Mouse (Mus musculus) embryo, embryonic 11.5 days (tissue): Measurements from ENCODE around the gene Tbc1d15.
"Not testable (repeated sequence)": the region's sequence is repeated elsewhere in the genome, so short reads cannot be mapped to it uniquely, and the experiment has no call there.

ENCODE experiments used
- DNase-seq: peaks from one replicate; pipeline ENCODE4 v3.0.0-alpha.2; 2012; ENCODE audit warnings: low read depth, low spot score

The Tbc1d15 gene

DNA sequence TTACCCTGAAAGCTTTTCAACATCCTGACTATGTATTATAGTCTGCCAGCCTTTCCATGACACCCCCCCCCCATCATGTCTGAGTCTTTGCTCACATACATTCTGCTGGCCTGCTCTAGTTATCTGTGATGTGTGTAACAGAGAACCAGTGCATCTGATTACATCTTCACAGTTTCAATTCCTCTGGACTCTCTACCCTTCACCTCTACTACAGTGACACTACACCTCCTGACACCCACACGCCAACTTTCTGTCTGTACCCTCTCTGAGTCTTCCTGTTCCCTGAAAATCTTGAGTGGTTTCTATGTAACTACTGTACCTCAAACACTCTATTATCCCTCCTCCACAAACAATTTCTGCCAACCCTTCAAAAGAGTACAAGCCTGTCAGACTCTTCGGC lies 5.8 kb downstream of the Tbc1d15 start:
- DNase-seq, result no peak

DNA sequence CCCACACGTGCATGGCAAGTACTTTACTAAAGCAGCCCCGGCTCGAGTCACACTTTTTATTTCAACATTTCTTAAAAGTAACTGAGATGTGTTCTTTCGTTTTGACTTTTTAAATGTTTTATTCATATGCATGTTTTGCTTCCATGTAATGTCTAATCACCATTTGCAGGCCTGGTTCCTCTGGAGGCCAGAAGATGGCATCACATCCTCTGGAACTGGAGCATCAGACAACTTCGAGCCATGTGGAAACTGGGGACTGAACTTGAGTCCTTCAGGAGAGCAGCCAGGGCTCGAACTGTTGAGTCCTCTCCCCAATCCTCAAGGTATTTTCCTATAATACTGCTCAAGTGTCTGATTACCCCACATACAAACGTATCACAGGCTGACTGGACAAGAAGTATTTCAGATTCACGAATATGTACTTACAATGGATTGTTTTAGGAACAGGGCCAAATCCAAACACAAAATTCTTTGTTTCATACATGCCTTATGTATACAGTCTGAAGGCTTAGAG lies 10.1 kb downstream of the Tbc1d15 start:
- DNase-seq, result no peak

DNA sequence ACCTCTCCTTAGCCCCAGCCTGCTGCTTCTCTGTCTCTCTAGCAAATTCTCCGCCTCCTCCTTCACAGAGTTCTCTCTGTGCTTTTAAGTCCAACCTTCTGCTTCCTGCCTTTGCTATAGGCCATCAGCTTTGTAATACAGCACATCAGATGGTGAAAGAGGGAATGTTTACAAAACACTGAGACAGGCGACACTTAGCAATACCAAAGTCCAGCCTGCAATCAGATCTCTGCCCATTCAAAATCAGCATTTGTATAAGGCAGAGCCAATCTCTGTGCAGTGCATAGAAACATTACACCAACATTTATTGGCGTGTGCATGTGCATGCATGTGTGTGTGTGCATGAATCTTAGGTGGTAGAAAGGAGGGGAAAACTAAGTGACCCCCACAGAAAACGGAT lies 13.3 kb downstream of the Tbc1d15 start:
- DNase-seq, result no peak

DNA sequence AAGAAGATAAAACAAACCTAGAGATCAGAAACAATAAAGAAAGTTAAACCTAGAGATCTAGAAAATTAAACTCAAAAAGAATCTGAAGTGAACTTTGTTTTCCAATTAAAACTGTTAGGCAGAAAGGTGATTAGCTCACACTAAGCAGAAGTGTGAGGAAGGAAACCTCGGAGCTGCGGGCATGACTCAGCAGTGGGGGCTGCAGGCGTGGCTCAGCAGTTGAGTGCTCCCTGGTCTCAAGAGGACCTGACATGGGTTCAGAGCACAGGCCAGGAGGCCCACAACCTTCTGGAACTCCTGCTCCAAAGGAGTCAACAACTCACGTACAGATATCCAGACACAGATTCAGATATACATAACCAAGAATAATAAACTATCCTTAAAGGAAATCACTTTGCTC lies 14.5 kb downstream of the Tbc1d15 start:
- no peak for DNase-seq

DNA sequence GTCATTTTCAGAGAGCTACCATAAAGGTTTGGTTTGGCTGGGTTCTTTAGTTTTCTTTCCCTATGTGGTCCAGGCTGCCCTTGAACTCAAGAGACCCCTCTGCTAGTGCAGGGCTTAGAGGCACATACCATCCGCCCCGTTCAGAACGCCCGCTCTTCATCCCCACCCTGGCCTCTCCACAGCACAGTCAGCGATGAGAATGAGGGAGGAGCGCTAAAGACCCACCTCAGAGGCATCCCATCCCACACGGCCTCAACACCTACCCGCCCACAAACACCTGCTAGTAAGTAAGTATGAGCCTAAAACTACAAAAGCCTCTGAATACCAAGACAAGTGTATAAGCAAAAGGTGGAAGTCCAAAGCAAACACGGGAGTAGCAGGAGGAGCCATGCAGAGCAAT lies 15.8 kb downstream of the Tbc1d15 start:
- DNase-seq, result no peak

DNA sequence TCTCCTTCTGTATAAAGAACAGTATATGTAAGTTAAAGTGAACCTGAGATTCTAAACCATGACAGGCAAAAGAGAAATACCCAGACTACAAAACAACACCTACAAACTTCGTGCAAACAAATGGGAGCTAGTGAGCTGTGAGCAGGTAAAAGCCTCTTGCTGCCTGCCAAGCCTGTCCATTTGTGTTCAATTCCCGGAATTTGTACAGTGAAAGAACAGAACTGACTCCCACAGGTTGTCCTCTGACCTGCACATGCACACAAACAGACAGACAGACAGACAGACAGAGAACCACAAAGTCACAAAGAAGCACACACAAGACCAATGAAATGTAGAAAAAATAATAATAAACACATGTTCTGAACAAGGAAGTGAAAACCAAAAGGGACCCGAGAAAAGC lies 17.5 kb downstream of the Tbc1d15 start:
- no peak for DNase-seq

DNA sequence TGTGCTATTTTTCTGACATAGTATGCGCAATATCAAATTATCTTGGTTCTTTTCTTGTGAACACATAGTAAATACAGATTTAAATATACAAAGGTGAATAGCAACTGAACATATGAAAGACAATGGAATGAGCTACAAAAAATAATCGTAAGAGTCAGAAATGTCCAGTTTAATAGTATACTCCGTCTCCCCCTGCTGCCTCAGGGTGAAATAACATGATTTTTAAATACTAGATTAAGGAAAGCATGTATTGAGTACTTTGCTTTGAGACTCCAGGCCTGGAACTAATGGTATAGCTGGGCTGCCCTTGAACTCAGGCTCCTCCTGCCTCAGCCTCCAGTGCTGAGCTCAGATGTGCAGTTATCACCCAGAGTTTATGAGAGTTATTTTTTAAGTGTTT lies 18.8 kb downstream of the Tbc1d15 start:
- no peak for DNase-seq

DNA sequence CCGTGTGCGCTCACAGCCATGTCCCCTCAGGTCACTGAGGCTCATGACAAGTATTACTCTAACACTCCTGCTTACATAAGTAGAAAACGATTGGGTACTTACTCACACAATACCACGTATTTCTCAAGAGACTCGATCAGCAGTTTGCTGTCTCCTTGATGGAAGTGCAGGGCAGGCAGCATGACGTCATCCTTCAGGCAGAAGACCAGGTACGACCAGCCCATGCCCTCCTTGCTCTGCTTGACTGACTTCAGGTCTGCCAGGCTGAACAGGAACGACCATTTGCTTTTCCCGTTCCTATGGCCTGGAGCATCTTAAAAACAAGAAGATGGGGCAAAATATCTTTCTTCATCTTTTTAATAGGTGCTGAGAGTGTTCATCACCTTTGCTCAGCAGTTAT lies 22.2 kb downstream of the Tbc1d15 start:
- no peak for DNase-seq

DNA sequence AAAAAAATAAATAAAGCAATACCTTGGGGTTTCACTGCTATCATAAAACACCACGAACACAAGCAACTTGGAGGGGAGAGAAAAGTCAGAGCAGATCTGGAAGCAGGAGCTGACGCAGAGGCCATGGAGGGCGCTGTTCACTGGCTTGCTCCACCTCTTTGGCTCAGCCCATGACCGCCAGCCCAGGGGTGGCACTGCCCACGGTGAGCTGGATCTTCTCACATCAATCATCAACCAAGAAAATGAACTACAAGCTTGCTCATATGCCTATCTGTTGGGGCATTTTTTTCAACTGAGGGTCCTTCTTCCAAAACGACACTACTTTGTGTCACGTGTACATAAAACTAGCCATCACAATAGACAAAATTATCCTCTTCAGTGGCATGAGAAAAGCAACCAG lies 24.7 kb downstream of the Tbc1d15 start:
- no peak for DNase-seq

DNA sequence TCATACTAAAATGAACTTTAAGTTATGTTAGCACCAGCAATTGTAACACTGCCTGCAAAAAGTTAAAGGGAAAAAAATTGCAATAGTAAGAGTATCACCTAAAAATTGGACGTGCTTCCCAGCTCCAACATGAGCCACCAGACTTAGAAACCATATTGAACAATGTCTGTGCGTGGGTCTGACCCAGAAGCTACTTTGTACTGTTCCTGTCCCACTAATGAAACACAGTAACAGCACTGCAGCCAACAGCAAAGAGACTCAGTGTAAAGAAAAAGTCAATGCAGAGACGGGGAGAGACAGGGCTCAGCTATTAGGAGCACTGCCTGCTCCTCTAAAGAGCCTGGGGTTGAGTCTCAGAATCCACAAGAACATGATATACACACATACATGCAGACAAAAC lies 27.4 kb downstream of the Tbc1d15 start:
- no peak for DNase-seq

DNA sequence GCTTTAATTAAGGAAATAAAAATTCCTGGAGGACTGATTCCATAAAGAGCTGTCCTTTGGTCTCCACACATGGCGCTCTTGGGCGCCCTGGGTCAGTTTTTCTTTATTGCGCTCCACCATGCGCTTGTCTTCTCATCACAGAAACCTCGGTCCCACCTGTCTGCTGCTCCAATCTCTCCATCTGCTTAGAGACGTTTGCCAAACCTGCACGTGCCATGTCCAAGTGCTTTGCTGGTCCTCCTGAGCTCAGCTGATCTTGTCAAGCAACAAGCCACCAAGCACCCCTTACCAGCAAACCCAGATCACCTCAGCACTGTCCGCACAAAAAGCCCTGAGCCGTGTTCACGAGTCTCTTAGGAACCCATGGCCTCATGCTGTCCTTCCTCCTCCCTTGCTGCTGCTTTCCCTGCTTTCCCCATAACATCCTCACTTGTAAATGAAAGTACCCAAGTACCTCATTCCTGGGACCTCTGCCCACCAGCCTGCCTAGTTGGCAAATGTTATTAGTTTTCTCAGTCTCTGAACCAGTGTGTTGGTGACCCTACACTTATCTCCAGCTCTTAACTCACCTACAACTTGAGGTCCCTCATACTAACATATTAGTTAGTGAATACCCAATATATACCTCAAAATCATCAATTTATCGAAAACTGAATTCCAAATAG lies 38.2 kb downstream of the Tbc1d15 start:
- no peak for DNase-seq

DNA sequence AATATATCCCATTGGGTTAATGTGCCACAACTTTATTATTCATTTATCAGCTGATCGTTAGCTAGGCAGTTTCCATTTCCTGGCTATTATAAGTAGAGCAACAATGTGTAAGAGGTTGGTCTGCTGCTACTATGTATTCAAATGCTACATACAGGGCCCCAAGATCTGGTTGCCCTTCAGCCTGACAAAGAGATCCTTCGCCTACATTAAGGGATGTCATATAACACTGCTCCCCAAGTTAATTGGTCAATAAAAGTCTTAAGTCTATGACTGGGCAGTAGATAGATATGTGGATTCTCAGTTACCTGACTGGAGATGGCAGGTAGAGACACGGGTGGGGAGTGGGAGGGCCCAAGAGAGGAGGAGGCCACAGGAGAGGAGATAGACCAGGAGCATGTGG lies 45.4 kb downstream of the Tbc1d15 start:
- no peak for DNase-seq

DNA sequence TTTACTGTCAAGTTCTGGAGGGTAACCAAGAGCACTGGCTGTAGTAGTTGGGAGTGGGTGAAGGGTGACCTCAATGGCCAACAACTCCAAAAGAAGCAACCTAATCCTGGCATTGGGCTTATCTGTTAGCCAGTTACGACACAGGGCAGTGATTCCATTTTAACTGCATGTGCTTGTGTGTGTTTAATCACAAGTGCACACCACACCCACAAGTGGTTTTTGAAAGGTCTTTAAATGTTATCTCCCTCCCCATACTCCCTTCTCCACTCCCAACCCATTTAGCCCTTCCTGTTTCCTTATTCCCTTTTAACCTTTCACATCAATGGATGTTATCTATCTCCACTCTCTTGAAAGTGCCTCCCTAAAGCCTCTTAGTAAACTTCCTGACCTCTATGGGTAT lies 46.0 kb downstream of the Tbc1d15 start:
- no peak for DNase-seq

DNA sequence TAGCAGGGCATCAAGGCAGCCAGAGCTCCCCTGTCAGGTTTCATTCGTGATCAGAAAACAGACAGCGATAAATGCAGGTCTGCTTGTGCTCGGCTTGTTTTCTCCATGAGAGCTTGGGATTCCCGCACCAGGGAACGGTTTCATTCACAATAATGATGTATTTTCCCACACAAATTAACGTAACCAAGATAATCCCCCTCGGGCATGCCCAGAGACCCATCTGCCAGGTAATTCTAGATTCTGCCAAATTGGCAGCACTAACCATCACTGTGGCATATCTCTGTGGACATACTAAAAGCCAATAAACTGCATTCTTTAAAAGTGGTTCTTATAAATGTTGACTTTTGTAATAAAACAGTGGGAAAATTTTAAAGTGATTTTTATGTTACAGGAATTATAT lies 60.1 kb downstream of the Tbc1d15 start:
- no peak for DNase-seq

DNA sequence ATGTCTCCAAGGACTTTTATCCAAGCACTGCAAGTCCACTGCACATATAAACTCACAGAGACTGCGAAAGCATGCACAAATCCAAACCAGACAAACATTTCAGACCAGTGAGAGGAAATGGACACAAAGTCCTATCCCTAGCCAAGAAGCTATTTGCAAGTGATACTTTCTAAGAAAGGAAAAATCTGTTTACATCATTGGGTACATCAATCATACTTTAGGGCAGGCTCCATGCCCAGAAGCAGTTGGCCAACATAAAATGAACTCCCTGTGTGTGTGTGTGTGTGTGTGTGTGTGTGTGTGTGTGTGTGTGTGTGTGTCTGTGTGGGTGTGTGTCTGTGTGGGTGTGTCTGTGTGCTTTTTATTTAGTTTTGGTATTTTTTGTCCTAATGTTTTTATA lies 63.9 kb downstream of the Tbc1d15 start:
- no peak for DNase-seq

DNA sequence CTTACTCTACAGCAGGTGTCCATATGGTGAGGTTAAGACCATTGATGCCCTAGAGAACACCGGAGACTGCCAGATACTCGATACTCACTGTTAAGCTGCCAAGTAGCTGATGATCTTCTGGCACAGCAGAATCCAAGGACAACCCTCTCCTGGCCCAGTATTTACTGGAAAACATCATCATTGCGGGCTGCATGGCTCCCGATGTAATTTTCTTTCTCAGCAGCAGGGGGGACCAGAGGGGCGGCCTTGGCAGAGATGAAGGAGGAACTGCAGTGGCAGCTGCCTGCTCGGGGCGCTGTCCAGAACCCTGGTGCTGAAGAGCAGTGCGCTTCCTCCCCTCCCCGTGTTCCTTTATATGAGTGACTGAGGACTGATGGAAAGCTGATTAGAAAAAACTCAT lies 66.6 kb downstream of the Tbc1d15 start, which contains the start of gene Tph2:
Gene Tph2 (minus strand): TSS at position 326 of the 400 bp plus-strand sequence.
- peak; percentile 55 for DNase-seq

DNA sequence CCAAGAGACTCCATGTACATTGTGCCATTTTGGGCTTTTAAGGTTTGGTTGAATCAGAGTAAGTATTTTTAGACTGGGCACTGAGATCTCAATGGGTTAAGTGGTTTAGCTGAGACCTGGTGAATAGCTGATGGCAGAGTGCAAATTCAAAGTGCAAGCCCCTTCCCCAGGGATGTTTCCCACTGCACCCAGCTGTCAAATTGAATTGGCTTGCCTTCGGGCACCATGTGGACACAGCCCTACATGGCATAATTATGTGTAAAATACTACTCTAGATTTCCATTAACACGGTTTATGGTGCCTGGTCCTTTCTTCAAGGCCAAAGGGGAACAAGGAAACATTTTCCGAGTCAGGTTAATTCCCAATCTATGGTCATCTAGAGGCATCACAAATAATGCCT lies 70.2 kb downstream of the Tbc1d15 start:
- no peak for DNase-seq

DNA sequence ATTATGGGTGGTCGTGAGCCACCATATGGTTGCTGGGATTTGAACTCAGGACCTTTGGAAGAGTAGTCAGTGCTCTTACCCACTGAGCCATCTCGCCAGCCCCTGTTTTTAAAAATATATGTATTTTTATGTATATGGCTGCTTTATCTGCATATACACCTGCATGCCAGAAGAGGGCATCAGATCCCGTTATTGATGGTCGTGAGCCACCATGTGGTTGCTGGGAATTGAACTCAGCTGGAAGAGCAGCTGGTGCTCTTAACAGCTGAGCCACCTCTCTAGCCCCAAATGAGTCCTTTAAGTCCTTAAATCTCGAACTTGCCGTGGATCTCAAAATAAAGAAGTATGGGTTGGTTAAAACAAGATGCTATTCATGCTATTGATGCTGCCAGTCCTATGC lies 73.2 kb downstream of the Tbc1d15 start:
- DNase-seq, result not testable (repeated sequence)

DNA sequence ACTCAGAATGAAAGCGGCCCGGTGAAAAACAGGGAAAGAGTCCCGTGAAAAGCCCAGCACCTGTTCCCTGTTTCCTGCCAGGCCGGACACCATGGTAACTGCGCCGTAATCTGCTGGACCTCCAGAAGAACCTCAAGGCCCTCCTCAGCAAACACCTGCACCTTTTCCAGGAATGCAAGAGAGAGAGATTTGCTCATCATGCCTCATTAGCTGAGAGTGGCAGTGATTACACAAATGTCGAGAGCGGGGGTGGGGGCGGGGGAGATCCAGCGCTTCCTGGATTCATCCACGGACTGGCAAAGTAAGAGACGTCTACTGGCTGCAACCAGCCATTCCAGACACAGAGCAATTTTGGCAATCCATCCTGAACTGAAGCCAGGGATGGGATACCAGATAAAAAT lies 75.7 kb downstream of the Tbc1d15 start:
- no peak for DNase-seq

DNA sequence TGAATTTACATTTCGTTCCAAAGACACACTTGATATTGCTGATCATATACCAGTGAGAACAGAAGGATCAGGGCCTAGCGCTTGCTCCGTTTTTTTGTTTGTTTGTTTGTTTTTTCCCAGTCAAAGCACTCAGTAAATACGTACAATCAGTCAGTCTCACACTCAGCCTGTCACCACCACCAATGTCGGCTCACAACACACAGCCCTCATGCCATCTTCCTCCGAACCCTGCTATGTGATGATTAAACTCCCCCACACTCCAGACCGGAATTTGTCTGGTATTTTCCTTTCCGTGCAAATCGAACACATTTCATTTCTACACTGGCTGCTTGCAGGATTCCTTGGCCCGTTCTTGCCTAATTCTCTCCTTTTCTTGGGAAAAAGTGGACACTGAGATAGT lies 77.9 kb downstream of the Tbc1d15 start:
- no peak for DNase-seq

DNA sequence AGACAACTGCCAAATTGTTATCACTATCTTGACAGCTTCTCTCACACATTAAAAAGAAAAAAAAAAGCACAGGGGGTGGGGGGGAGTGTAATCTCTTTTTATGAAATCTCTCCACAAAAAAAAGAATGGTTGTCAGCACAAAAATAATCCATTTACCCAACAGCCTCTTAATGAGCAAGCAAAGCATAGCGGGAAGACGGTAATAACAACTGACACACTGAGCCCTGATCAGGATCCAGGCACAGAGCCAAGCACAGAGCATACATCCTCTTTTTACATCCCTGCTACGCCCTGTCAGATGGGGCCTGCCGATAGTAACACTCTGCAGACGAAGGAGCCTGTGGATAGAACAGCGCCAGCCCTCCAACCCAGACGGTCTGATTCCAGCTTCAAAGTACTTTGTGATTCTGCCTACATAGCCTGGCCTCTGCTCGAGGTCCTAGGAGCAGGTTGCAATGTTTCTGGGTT lies 79.9 kb downstream of the Tbc1d15 start:
- no peak for DNase-seq

DNA sequence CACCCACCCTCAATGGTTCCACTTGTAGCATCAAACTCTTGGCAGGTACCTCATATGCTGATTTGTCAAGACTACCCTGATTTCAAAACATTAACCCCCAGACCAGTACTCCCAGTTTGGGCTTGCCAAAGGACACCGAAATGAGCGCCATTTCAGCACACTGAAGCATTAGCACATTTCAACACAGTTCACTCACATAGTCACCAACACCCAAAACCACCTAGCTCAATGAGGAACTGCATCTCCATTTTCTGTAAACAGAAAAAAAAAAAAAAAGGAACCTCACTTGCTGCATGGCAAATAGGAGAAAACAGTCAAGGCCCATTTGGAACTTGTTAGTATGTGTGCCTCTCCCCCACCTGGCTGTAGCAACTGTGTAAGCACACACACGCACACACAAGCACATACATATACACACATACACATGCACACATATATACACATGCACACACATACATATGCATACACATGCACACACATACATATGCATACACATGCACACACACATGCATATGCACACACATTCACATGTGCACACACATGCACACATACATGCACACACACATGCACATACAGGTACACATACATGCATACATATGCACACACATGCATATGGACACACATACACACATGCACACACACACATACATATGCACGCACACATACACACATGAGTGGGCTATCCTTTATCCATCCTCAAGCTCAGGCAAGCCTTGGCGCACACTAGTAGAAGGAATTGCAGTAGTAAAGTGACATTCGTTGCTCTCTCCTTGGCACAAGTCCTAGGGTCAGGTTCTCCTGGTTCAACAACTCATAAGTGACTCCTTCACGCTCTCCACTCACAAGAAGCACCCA lies 80.5 kb downstream of the Tbc1d15 start:
- DNase-seq, result no peak

DNA sequence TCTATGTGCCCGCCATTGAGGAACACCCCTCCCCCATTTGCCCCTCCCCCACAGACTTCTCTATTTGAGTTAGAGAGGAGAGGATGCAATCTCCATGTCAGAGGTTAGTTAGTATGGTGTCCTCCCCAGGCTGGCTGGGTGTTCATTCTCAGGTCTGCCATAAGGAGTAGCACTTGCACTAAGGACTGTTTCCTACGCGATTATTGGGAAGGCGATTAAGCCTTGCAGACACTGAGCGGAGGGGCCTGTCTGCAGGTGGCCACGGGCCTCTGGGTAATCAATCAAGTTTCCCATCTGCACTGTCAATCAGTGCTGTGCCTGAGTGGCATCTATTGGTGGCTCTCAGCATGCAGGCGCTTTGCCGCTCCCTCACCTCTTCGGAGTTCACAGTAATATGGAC lies 81.9 kb downstream of the Tbc1d15 start:
- no peak for DNase-seq
